Mouse (Mus musculus) forebrain, embryonic 13.5 days (tissue): Measurements from ENCODE around the gene Arhgap31. TPM values are rescaled to one million over a fixed set of nuclear protein-coding genes. Genes with fewer than 3 reads are reported as not detected.

ENCODE experiments used
- ATAC-seq: fragments of 200-750 bp; cut with Nextera tagmentation; 2 replicates; pipeline ENCODE4 v1.8.0; 2017
- H3K27ac ChIP-seq: fragments of 300-500 bp; sonication (generic); 2 replicates; pipeline ENCODE4 v1.5.1; 2015; ENCODE audit warnings: inconsistent platforms, mild to moderate bottlenecking, moderate library complexity
- H3K27me3 ChIP-seq: fragments of 300-500 bp; sonication (generic); 2 replicates; pipeline ENCODE4 v1.6.1; 2015; ENCODE audit warnings: mild to moderate bottlenecking, inconsistent platforms
- H3K36me3 ChIP-seq: fragments of 300-500 bp; sonication (generic); 2 replicates; pipeline ENCODE4 v1.6.1; 2015; ENCODE audit warnings: mild to moderate bottlenecking, inconsistent platforms; ENCODE audit not compliant: poor library complexity, severe bottlenecking
- H3K4me1 ChIP-seq: fragments of 300-500 bp; sonication (generic); 2 replicates; pipeline ENCODE4 v1.6.1; 2015; ENCODE audit warnings: inconsistent platforms
- H3K4me2 ChIP-seq: fragments of 300-500 bp; sonication (generic); 2 replicates; pipeline ENCODE4 v1.6.1; 2015; ENCODE audit warnings: inconsistent platforms, mild to moderate bottlenecking, moderate library complexity
- H3K4me3 ChIP-seq: fragments of 300-500 bp; sonication (generic); 2 replicates; pipeline ENCODE4 v1.5.1; 2015; ENCODE audit warnings: mild to moderate bottlenecking, inconsistent platforms
- H3K9ac ChIP-seq: fragments of 300-500 bp; sonication (generic); 2 replicates; pipeline ENCODE4 v1.6.1; 2015; ENCODE audit warnings: mild to moderate bottlenecking, inconsistent platforms
- H3K9me3 ChIP-seq: fragments of 300-500 bp; sonication (generic); replicated peaks from 2 replicates; pipeline ENCODE4 v1.6.1; 2016; ENCODE audit warnings: inconsistent platforms
- WGBS: fragments of 180-500 bp; shearing (Covaris S2); methylation state at CpG from one replicate; pipeline ENCODE4 v1.1.7; 2015; 5-methylcytosine and 5-hydroxymethylcytosine counted together
- polyA plus RNA-seq: library from polyadenylated mRNA; unstranded; fragments of >200 nt; fragmentation: Nextera tagmentation; extraction: Ambion mirVana; gene quantifications from 2 replicates; pipeline ENCODE4 v1.2.1, GENCODE M21; 2015

The Arhgap31 gene
- polyA plus RNA-seq, 1 experiment from 2014 or later = 3.6 TPM

GRCm38 (mm10) chr16:38608687-38609086 lies 104.4 kb downstream of the Arhgap31 start:
- H3K9ac ChIP-seq = no peak overlapping the region
- no peaks in the 10 kb centered on the region for H3K4me1 ChIP-seq
- no peak overlapping the region for H3K4me2 ChIP-seq
- no peaks in the 10 kb centered on the region for H3K36me3 ChIP-seq
- H3K9me3 ChIP-seq = peaks cover 6% of the 10 kb centered on the region; the same call in 1 of the 2 replicates
- no peaks in the 10 kb centered on the region for H3K27me3 ChIP-seq
- H3K27ac ChIP-seq = no peak overlapping the region
- H3K4me3 ChIP-seq = no peak overlapping the region
- WGBS = 84% methylated on average over 12 of the region's 12 CpGs
- ATAC-seq = no peak

- ATAC-seq = no peak
- Histone ChIP-seq H3K27me3 (no peaks in the 10 kb centered on the region), H3K4me3 (no peak overlapping the region), H3K36me3 (no peaks in the 10 kb centered on the region), H3K4me2 (no peak overlapping the region), H3K4me1 (no peaks in the 10 kb centered on the region), H3K27ac (no peak overlapping the region), H3K9ac (no peak overlapping the region), H3K9me3 (peaks cover 6% of the 10 kb centered on the region; the same call in 1 of the 2 replicates)
- WGBS = 90% methylated on average over 7 of the region's 7 CpGs
Observed at GRCm38 (mm10) chr16:38606509-38606908, 106.6 kb downstream of the Arhgap31 start.

GRCm38 (mm10) chr16:38602989-38603804 lies 109.9 kb downstream of the Arhgap31 start:
- peak; percentile 38; the same call in 1 of the 2 replicates for ATAC-seq

GRCm38 (mm10) chr16:38598986-38599680 lies 113.9 kb downstream of the Arhgap31 start:
- 81% methylated on average over 11 of the region's 11 CpGs for WGBS

More at GRCm38 (mm10) chr16:38602989-38603804, 109.9 kb downstream of the Arhgap31 start:
- Histone ChIP-seq H3K4me1 (no peaks in the 10 kb centered on the region), H3K4me2 (no peak overlapping the region), H3K4me3 (no peak overlapping the region), H3K27ac (no peak overlapping the region), H3K36me3 (no peaks in the 10 kb centered on the region), H3K9me3 (no peaks in the 10 kb centered on the region), H3K9ac (no peak overlapping the region), H3K27me3 (no peaks in the 10 kb centered on the region)
- 49% methylated on average over 11 of the region's 11 CpGs for WGBS

GRCm38 (mm10) chr16:38596651-38597050 lies 116.4 kb downstream of the Arhgap31 start:
- no peaks in the 10 kb centered on the region for H3K4me1 ChIP-seq
- no peak overlapping the region for H3K4me2 ChIP-seq
- no peak overlapping the region for H3K9ac ChIP-seq
- WGBS = 94% methylated on average over 2 of the region's 2 CpGs
- H3K27ac ChIP-seq = no peak overlapping the region
- H3K36me3 ChIP-seq = peaks cover 27% of the 10 kb centered on the region
- H3K9me3 ChIP-seq = no peaks in the 10 kb centered on the region
- no peaks in the 10 kb centered on the region for H3K27me3 ChIP-seq
- H3K4me3 ChIP-seq = no peak overlapping the region
- ATAC-seq = no peak

More at GRCm38 (mm10) chr16:38598986-38599680, 113.9 kb downstream of the Arhgap31 start:
- Histone ChIP-seq H3K27me3 (no peaks in the 10 kb centered on the region), H3K4me1 (no peaks in the 10 kb centered on the region), H3K4me3 (no peak overlapping the region), H3K9ac (no peak overlapping the region), H3K36me3 (peaks cover 6% of the 10 kb centered on the region; the same call in 1 of the 2 replicates), H3K9me3 (no peaks in the 10 kb centered on the region), H3K4me2 (no peak overlapping the region), H3K27ac (no peak overlapping the region)
- no peak for ATAC-seq

- Histone ChIP-seq H3K4me2 (no peak overlapping the region), H3K27me3 (no peaks in the 10 kb centered on the region), H3K9ac (no peak overlapping the region), H3K36me3 (peaks cover 32% of the 10 kb centered on the region), H3K9me3 (no peaks in the 10 kb centered on the region), H3K27ac (no peak overlapping the region), H3K4me3 (no peak overlapping the region), H3K4me1 (no peaks in the 10 kb centered on the region)
- 81% methylated on average over 2 of the region's 2 CpGs for WGBS
- ATAC-seq = no peak
Observed at GRCm38 (mm10) chr16:38596099-38596498, 117.0 kb downstream of the Arhgap31 start.

- no peak overlapping the region for H3K4me2 ChIP-seq
- H3K27ac ChIP-seq = no peak overlapping the region
- ATAC-seq = no peak
- H3K4me1 ChIP-seq = no peaks in the 10 kb centered on the region
- peaks cover 41% of the 10 kb centered on the region for H3K36me3 ChIP-seq
- no peak overlapping the region for H3K4me3 ChIP-seq
- 81% methylated on average over 1 of the region's 1 CpGs for WGBS
- no peaks in the 10 kb centered on the region for H3K9me3 ChIP-seq
- no peaks in the 10 kb centered on the region for H3K27me3 ChIP-seq
- H3K9ac ChIP-seq = no peak overlapping the region
Observed at GRCm38 (mm10) chr16:38594435-38594834, 118.6 kb downstream of the Arhgap31 start.

- 95% methylated on average over 4 of the region's 4 CpGs for WGBS
- Histone ChIP-seq H3K27me3 (no peaks in the 10 kb centered on the region), H3K4me2 (no peak overlapping the region), H3K27ac (no peak overlapping the region), H3K9ac (no peak overlapping the region), H3K4me3 (no peak overlapping the region), H3K36me3 (peaks cover 56% of the 10 kb centered on the region), H3K9me3 (no peaks in the 10 kb centered on the region), H3K4me1 (no peaks in the 10 kb centered on the region)
- no peak for ATAC-seq
Observed at GRCm38 (mm10) chr16:38592946-38593345, 120.1 kb downstream of the Arhgap31 start.

- 80% methylated on average over 12 of the region's 12 CpGs for WGBS
- H3K9ac ChIP-seq = no peak overlapping the region
- H3K36me3 ChIP-seq = peaks cover 64% of the 10 kb centered on the region
- peak; percentile 82 for ATAC-seq
- H3K27me3 ChIP-seq = no peaks in the 10 kb centered on the region
- no peaks in the 10 kb centered on the region for H3K4me1 ChIP-seq
- no peaks in the 10 kb centered on the region for H3K9me3 ChIP-seq
- H3K4me2 ChIP-seq = no peak overlapping the region
- H3K4me3 ChIP-seq = no peak overlapping the region
- H3K27ac ChIP-seq = no peak overlapping the region
Observed at GRCm38 (mm10) chr16:38592026-38592678, 120.9 kb downstream of the Arhgap31 start.

- Histone ChIP-seq H3K4me3 (no peak overlapping the region), H3K9me3 (no peaks in the 10 kb centered on the region), H3K36me3 (peaks cover 71% of the 10 kb centered on the region), H3K27me3 (no peaks in the 10 kb centered on the region), H3K4me2 (no peak overlapping the region), H3K4me1 (no peaks in the 10 kb centered on the region), H3K27ac (no peak overlapping the region), H3K9ac (no peak overlapping the region)
- no peak for ATAC-seq
- WGBS = 90% methylated on average over 3 of the region's 3 CpGs
Observed at GRCm38 (mm10) chr16:38591506-38591905, 121.6 kb downstream of the Arhgap31 start.

- Histone ChIP-seq H3K9ac (no peak overlapping the region), H3K4me2 (no peak overlapping the region), H3K4me3 (no peak overlapping the region), H3K36me3 (peaks cover 91% of the 10 kb centered on the region), H3K9me3 (no peaks in the 10 kb centered on the region), H3K4me1 (no peaks in the 10 kb centered on the region), H3K27ac (no peak overlapping the region), H3K27me3 (no peaks in the 10 kb centered on the region)
- WGBS = 92% methylated on average over 4 of the region's 4 CpGs
- ATAC-seq = no peak
Observed at GRCm38 (mm10) chr16:38587572-38587971, 125.5 kb downstream of the Arhgap31 start.

GRCm38 (mm10) chr16:38587163-38587562 lies 125.9 kb downstream of the Arhgap31 start:
- Histone ChIP-seq H3K27me3 (no peaks in the 10 kb centered on the region), H3K9ac (no peak overlapping the region)
- no peak for ATAC-seq

More at GRCm38 (mm10) chr16:38587163-38587562, 125.9 kb downstream of the Arhgap31 start:
- Histone ChIP-seq H3K27ac (no peak overlapping the region), H3K4me1 (no peaks in the 10 kb centered on the region), H3K4me3 (no peak overlapping the region), H3K4me2 (no peak overlapping the region), H3K36me3 (peaks cover 90% of the 10 kb centered on the region), H3K9me3 (no peaks in the 10 kb centered on the region)
- WGBS = 88% methylated on average over 5 of the region's 5 CpGs
